Mouse (Mus musculus) ES-E14 (cell line): ENCODE measurements around the gene Rspo1.

Experiments used
- CHD2 ChIP-seq: IDR thresholded peaks from 2 replicates; pipeline ENCODE4 v1.6.1; 2014; ENCODE audit warnings: mild to moderate bottlenecking, low read depth, low read length, inconsistent platforms
- HCFC1 ChIP-seq: IDR thresholded peaks from 2 replicates; pipeline ENCODE4 v1.6.1; 2012; ENCODE audit warnings: low read length, inconsistent platforms, borderline replicate concordance; ENCODE audit not compliant: insufficient read depth
- ZC3H11A ChIP-seq: IDR thresholded peaks from 2 replicates; pipeline ENCODE4 v1.6.1; 2012; ENCODE audit warnings: low read depth, mild to moderate bottlenecking, inconsistent platforms, low read length, borderline replicate concordance

GRCm38 (mm10) chr4:125020780-125021538 lies 34.7 kb downstream of the Rspo1 start:
- TF ChIP-seq HCFC1 (no peak), ZC3H11A (no peak), CHD2 (no peak)
